Mouse (Mus musculus): ENCODE data around the gene Cactin.

The Cactin gene

DNA sequence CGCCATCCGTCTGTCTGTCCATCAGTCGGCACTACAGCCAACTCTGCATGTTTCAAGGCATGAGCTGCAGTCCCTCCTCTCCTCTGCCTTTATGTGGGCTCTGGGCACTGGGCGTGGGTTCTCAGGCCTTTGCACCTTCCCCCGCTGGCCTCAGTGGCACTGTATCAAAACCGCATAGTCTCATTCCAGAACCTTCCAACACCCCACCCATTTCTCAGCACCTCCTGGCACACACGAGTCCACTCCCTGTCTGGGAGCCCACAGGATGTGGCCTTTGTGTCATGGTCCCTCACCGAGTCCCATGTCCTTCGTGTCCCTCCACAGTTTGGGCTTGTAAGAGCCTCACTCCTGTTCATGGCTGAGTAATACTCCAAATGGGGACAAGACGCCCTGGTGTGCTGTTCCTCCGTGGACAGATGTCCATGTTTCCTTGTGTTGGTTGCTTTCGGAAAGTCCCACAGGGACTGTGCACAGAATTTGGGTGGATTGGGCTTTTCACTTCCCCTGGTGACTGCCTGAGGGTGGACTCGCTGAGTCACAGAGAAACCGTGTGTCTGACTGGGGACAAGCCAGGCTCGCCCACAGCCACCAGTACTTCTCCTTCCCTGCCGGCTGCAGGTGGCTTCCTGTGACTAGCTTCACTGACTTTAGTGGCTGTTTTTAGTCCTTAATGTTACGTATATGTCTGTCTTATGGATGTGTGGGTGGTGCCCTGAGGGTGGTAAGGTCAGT lies 22.4 kb upstream of the Cactin start:
- DNase-seq: no peak

DNA sequence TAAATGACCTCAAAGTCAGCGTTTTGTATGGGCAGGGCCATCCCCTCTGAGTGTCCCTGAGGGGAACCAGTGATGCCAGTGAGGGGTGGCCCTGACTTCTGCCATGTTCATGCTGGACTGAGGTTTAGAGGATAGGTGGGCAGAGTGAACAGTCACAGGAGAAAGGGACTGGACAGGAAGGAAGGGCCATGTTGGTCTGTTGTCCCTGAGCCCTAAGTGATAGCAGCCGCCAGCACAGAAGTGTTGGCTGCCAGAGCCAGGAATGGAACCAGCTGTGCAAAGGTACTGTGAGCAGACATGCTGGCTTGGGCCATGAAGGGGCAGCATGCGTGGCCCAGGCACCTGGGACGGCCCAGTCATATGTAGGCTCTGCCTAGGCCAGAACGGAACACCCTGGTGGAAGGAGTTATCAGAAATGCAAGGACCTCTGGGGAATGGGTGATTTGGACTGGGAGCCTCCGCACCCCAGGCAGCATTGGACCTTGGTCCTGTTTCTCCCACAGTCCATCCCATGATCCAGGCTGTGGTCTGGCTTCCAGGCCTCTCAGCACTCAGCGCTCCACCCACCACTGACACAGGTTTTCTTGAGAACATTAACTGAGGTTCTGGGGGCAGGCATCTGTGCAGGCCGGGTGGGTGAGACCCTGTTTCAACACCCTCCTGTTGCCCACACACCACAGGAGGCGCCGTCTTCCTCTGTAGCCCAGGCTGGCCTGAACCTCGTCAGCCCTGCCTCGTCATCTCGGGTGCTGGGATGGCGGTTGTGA lies 21.1 kb upstream of the Cactin start:
- peak; percentile 79 for DNase-seq

- no peak for DNase-seq
Observed at GRCm38 (mm10) chr10:81300352-81300907, 20.5 kb upstream of the Cactin start.

- DNase-seq: no peak
Observed at GRCm38 (mm10) chr10:81301321-81301720, 19.6 kb upstream of the Cactin start.

DNA sequence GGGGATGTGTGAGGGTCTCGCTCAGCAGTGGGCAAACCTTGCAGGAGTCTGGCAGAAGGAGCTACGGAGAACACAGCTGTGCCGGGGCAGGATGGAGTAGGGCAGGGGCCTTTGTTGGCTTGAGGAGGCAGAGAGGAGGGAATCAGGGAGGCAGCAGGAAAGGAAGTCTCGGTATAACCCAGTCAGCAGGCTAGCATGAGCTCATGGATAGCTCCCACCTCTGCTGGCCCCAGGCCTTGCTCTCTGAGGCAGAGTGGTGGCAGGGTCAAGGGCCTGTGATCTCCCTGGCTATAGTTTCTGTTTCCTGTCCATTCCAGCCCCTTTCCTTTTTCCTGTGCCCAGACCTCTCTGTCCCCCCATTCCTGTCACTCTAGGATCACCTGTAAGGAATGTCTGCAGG lies 18.6 kb upstream of the Cactin start:
- DNase-seq: no peak

- peak; percentile 31 for DNase-seq
Observed at GRCm38 (mm10) chr10:81302781-81303218, 18.1 kb upstream of the Cactin start.

DNA sequence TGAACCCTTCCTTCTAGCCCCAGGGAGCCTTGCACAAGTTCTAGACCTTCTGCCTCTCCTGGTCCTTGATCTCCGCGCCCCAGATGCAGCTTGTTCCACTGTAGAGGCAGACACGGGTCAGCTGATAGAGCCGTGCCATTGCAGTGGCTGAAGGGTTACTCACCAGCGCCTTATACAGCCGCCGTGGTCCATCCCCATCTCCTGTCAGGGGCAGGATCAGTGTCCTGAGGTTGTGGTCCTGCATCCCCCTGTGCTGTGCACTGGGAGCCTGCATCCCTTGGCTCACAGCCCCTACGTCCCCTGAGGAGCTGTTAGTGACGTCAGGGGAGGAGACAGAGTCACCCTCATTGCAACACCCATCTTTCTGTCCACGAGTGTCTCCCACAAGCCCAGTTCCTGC lies 17.6 kb upstream of the Cactin start:
- DNase-seq: no peak

DNA sequence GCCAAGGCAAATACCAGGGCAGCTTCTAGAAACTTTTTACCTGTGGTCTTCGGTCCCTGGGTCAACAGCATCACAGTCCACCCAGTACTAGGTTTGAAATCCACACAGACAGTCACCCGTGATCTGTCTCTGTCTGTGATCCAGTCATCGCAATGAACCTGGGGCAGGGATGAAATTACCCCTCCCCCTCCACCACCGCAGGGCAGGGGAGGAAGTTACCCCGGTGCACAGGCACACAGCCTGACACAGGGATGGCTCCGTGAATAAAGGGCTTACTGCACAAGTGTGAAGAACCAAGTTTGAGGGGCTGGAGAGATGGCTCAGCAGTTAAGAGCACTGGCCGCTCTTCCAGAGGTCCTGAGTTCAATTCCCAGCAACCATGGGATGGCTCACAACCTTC lies 17.1 kb upstream of the Cactin start:
- no peak for DNase-seq

- DNase-seq: peak; percentile 60
Observed at GRCm38 (mm10) chr10:81304597-81305238, 16.2 kb upstream of the Cactin start.

- DNase-seq: no peak
Observed at GRCm38 (mm10) chr10:81305663-81306062, 15.2 kb upstream of the Cactin start.

DNA sequence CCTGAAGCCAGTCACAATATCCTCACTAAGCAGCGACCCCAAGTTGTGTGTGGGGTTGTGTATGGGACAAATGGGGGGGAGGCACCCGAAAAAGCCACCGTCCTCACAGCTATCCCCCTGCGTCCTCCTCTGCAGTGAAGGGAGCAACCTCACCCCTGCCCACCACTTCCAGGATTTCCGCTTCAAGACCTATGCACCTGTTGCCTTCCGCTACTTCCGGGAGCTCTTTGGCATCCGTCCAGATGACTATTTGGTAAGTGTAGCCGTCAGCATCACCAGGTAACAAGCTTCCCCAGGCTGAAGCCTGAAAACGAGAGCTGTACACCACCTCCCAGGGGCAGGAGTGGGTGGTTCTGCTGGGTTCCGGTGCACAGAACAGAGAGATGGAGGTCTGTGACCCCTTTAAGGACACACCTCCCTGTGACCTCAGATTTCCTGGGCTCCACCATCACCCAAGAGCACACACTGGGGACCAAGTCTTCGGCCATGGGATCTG lies 14.7 kb upstream of the Cactin start:
- DNase-seq: no peak

DNA sequence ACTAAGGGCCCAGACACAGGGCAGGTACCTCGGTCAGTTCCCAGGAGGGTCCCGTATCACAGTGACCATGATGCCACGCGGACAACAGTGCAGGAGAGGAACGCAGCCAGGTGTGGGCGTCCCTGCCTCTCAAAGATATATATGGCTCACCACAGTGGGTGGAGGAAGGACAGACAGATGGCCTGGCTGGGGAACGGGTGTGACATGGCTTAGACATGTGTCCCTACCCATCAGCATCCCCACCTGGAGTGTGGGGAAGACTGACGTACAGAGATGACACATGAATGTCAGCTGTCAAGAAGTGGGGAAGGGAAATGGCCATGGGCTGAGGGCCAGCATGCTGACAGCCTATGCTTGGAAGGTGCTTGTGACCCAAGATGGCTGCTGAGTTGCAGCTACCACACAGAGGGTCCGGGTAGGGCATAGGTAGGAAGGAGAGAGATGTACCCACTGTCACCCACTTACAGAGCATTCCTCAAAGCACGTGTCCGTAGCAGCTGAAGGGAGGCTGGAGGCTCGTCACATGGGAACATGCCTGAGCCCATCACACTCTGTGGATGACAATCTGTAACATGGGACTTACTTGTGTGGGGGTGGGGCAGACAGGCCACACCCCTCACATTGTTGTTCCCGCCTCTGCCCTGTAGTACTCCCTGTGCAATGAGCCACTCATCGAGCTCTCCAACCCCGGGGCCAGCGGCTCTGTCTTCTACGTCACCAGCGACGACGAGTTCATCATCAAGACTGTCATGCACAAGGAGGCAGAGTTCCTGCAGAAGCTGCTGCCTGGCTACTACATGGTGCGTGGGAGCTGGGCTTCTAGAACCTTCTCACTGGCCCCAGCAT lies 13.8 kb upstream of the Cactin start:
- DNase-seq: no peak

DNA sequence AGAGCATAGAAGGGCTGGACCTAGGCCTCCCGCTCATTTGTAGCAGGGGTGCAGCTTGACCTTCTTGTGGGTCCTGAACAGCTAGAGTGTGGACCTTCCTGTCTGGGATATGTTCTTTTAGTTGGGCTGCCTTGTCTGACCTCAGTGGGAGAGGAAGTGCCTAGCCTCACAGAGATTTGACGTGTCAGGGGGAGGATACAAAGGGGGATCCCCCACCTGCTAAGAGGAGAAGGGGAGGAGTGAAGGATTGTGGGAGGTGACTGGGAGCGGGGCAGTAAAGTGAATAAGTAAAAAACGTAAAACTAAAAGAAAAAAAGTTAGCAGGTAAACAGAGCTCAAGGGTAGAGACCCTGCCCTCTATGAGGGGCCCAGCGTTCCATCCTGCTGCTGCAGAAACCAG lies 11.3 kb upstream of the Cactin start:
- no peak for DNase-seq

- DNase-seq: no peak
Observed at GRCm38 (mm10) chr10:81313581-81313980, 7.3 kb upstream of the Cactin start.

GRCm38 (mm10) chr10:81314201-81314600 lies 6.7 kb upstream of the Cactin start:
- no peak for DNase-seq

DNA sequence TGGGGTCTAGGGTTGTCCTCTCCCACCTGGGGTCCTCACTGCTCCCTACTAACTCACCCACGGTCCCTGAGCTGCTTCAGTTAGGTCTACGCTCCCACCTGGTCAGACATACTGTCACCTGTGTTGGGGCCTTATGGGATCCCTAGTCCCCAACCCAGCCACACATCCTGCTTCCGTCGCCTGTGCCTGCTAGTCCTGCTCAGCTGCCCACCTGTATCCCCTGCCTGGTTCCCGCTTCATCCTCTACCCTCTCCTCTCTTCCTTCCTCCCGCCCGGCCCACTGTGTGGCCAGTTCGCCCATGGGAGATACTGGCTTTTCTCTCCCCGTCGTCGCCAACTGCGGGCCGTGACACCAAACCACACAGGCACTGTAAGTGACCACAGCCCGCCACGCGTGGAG lies 5.3 kb upstream of the Cactin start:
- DNase-seq: no peak

GRCm38 (mm10) chr10:81316338-81317060 lies 4.4 kb upstream of the Cactin start:
- DNase-seq: peak; percentile 46

DNA sequence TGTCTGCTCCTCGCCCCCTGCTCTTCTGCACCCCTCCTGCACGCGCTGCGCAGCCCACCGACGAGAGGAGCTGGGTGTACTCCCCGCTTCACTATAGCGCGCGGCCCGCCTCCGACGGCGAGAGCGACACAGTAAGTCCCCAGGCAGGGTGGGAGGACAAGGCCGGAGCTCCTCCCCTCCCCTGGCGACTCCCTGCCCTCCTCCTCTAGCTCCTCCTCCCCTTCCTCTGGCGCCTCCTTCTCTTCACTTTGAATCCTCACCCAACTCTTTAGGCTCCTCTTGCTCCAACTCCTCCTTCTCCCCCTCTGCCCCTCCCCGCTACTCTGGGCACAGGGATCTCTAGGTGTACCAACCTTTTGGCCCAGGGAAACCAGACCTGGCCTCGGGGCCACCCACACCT lies 3.6 kb upstream of the Cactin start:
- peak; percentile 69 for DNase-seq

GRCm38 (mm10) chr10:81318589-81319329 lies 2.1 kb upstream of the Cactin start:
- DNase-seq: peak; percentile 39

- no peak for DNase-seq
Observed at GRCm38 (mm10) chr10:81319330-81319699, 1.6 kb upstream of the Cactin start.

Data from kidney, adult 18-20 months (tissue).